Mouse (Mus musculus) embryonic stem cell, embryonic (primary cell): ENCODE measurements at regions not wholly inside any gene's neighbourhood (a gene's known extent, or its start where the extent isn't known, plus 50 kb on each side); places are given as distances from the start of the nearest gene placed in this dataset.

Experiments
- CTCF ChIA-PET, 4 experiments: fragments of 300-600 bp in 2 of 4; fragments of 350-600 bp in 2 of 4; sonication (Branson Sonifier 250); formaldehyde crosslinking; loops; one replicate each; lab custom pipeline; 2022; ENCODE audit warnings: inconsistent platforms in 2 of 4; lab: Charles Lee
- POLR2A ChIA-PET, 4 experiments: fragments of 300-600 bp in 2 of 4; fragments of 350-600 bp in 2 of 4; sonication (Branson Sonifier 250); formaldehyde crosslinking; loops; one replicate each; lab custom pipeline; 2022; ENCODE audit warnings: antibody characterized with exemption in 4 of 4, inconsistent platforms in 1 of 4; lab: Charles Lee

- ChIA-PET POLR2A (interaction anchor here in 1 of 4 experiments (0.7 to 2.0 kb wide), 3 partner anchors 13 to 49 kb away, joined by 3 to 5 read pairs (median 4); no protein-coding TSS in a partner anchor), CTCF (no interaction called here)
These were observed 81.1 kb upstream of the Foxd3 start for GRCm38 (mm10) chr4:99574984-99575383.

GRCm38 (mm10) chr4:99597781-99598180 lies 58.3 kb upstream of the Foxd3 start:
- ChIA-PET CTCF (no interaction called here), POLR2A (interaction anchor here in 2 of 4 experiments (1.1 to 1.8 kb wide), 2 partner anchors 11 to 27 kb away, joined by 3 to 4 read pairs; no protein-coding TSS in a partner anchor)

- ChIA-PET CTCF (no interaction called here), POLR2A (interaction anchor here in 2 of 4 experiments (0.7 to 1.1 kb wide), 2 partner anchors 69 to 74 kb away, joined by 3 to 4 read pairs; no protein-coding TSS in a partner anchor)
These were observed 55.4 kb upstream of the Foxd3 start for GRCm38 (mm10) chr4:99600741-99601140.

- CTCF ChIA-PET = no interaction called here
These were observed 54.6 kb upstream of the Foxd3 start for GRCm38 (mm10) chr4:99601463-99601862.

More at GRCm38 (mm10) chr4:99601463-99601862, 54.6 kb upstream of the Foxd3 start:
- POLR2A ChIA-PET = interaction anchor here in 1 of 4 experiments (0.9 to 1.1 kb wide), 3 partner anchors 53 to 73 kb away, joined by 3 to 4 read pairs (median 3); partner anchors contain the start of gene Foxd3
